Mouse (Mus musculus) naive thymus-derived CD4-positive, alpha-beta T cell, adult 5 months (primary cell): ENCODE results near the gene Hmcn1. TPM values are rescaled to one million over a fixed set of nuclear protein-coding genes. Genes with fewer than 3 reads are reported as not detected.

ENCODE experiments used
- polyA plus RNA-seq: library from polyadenylated mRNA; unstranded; fragments of 100-300 nt; shearing (Covaris generic); gene quantifications from one replicate; pipeline ENCODE4 v1.2.1, GENCODE M21; 2017

The Hmcn1 gene
- polyA plus RNA-seq: 0.14 TPM

GRCm38 (mm10) chr1:150993162-150994064, at the start of gene Hmcn1:
TSS of gene Hmcn1 (minus strand) at chr1:150993435.

Other genes with a start within 250 kb of the Hmcn1 start
- gene Gm47985, start 189.1 kb upstream of the Hmcn1 start, polyA plus RNA-seq: not detected
- not detected for gene Gm8947, start 198.9 kb upstream of the Hmcn1 start, polyA plus RNA-seq
- gene Gm47995, start 205.0 kb upstream of the Hmcn1 start, polyA plus RNA-seq: not detected
- not detected for gene 3110040M04Rik, start 210.7 kb upstream of the Hmcn1 start, polyA plus RNA-seq
- gene Gm47996, start 216.7 kb upstream of the Hmcn1 start, polyA plus RNA-seq: not detected